Mouse (Mus musculus) myocyte (in vitro differentiated cells): ENCODE measurements around the gene Tnfrsf13c. TPM values are rescaled to one million over a fixed set of nuclear protein-coding genes. Genes with fewer than 3 reads are reported as not detected.

Source experiments
- H3K27me3 ChIP-seq: one replicate; pipeline ENCODE4 v1.6.1; 2011; ENCODE audit not compliant: control insufficient read depth, insufficient read depth, insufficient read length
- H3K36me3 ChIP-seq: one replicate; pipeline ENCODE4 v1.6.1; 2011; ENCODE audit not compliant: control insufficient read depth, insufficient read depth
- H3K4me2 ChIP-seq: one replicate; pipeline ENCODE4 v1.6.1; 2011; ENCODE audit warnings: low read depth, control low read depth
- H3K4me3 ChIP-seq: one replicate; pipeline ENCODE4 v1.5.1; 2011; ENCODE audit warnings: mild to moderate bottlenecking, control low read depth, moderate library complexity
- H3K79me2 ChIP-seq: one replicate; pipeline ENCODE4 v1.6.1; 2011; ENCODE audit not compliant: control insufficient read depth, insufficient read depth
- H3ac ChIP-seq: one replicate; pipeline ENCODE4 v1.6.1; 2011; ENCODE audit not compliant: control insufficient read depth, insufficient read length
- CEBPB ChIP-seq: IDR thresholded peaks from 2 replicates; pipeline ENCODE4 v1.6.1; 2011; ENCODE audit warnings: mild to moderate bottlenecking, moderate library complexity; ENCODE audit not compliant: poor library complexity, insufficient read depth, severe bottlenecking
- E2F4 ChIP-seq: IDR thresholded peaks from one replicate; pipeline ENCODE4 v1.6.1; 2011; ENCODE audit warnings: mild to moderate bottlenecking, control low read depth, moderate library complexity; ENCODE audit not compliant: insufficient read depth
- MAX ChIP-seq: IDR thresholded peaks from one replicate; pipeline ENCODE4 v1.6.1; 2011; ENCODE audit warnings: low read depth, mild to moderate bottlenecking, control low read depth
- MYOD1 ChIP-seq, 3 experiments: IDR thresholded peaks; one replicate each; pipeline ENCODE4 v1.6.1; 2011; ENCODE audit warnings: control low read depth in 2 of 3, low read depth in 2 of 3, mild to moderate bottlenecking in 2 of 3, moderate library complexity in 1 of 3; ENCODE audit not compliant: insufficient read length in 2 of 3, control insufficient read depth in 1 of 3
- MYOG ChIP-seq, 3 experiments: IDR thresholded peaks; one replicate each; pipeline ENCODE4 v1.6.1; 2011; ENCODE audit warnings: control low read depth in 2 of 3, low read depth in 2 of 3, mild to moderate bottlenecking in 2 of 3; ENCODE audit not compliant: insufficient read length in 2 of 3, control insufficient read depth in 1 of 3, insufficient read depth in 1 of 3
- POLR2A ChIP-seq: IDR thresholded peaks from one replicate; pipeline ENCODE4 v1.6.1; 2011; ENCODE audit warnings: low read depth, mild to moderate bottlenecking, control low read depth, moderate library complexity; ENCODE audit not compliant: insufficient read length
- POLR2AphosphoS2 ChIP-seq: IDR thresholded peaks from one replicate; pipeline ENCODE4 v1.6.1; 2011; ENCODE audit warnings: low read depth, control low read depth; ENCODE audit not compliant: insufficient read length
- REST ChIP-seq: IDR thresholded peaks from one replicate; pipeline ENCODE4 v1.6.1; 2011; ENCODE audit warnings: mild to moderate bottlenecking, control low read depth, moderate library complexity; ENCODE audit not compliant: insufficient read depth, insufficient read length
- SRF ChIP-seq: IDR thresholded peaks from one replicate; pipeline ENCODE4 v1.6.1; 2011; ENCODE audit warnings: low read depth; ENCODE audit not compliant: control insufficient read depth, insufficient read length
- TCF12 ChIP-seq: IDR thresholded peaks from one replicate; pipeline ENCODE4 v1.6.1; 2011; ENCODE audit warnings: mild to moderate bottlenecking, control low read depth; ENCODE audit not compliant: poor library complexity, insufficient read depth, severe bottlenecking
- TCF3 ChIP-seq: IDR thresholded peaks from one replicate; pipeline ENCODE4 v1.6.1; 2011; ENCODE audit warnings: low read depth, control low read depth; ENCODE audit not compliant: insufficient read length
- USF1 ChIP-seq: IDR thresholded peaks from one replicate; pipeline ENCODE4 v1.6.1; 2011; ENCODE audit warnings: low read depth, mild to moderate bottlenecking, control low read depth, moderate library complexity
- polyA plus RNA-seq: library from polyadenylated mRNA; unstranded; fragments of >200 nt; fragmentation: generic; extraction: Trizol; gene quantifications from one replicate; pipeline ENCODE4 v1.2.1, GENCODE M21; 2012; ENCODE audit warnings: missing spikeins

Tnfrsf13c gene
- polyA plus RNA-seq, 1 experiment = 0.14 TPM

DNA sequence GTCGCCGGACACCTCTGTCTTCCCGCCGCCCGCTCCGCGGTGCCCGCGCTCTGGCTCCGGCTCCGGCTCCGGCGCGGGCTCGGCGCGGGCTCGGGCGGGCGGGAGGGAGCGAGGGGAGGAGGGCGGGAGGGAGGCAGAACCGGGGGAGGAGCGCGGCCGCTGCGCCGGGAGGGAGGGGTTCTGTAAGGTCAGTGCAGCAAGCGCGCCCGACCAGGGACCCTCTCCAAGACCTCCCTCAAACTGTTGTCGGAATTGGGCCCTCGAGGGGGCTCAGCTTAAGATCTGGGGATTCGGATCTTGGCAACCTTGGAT is 11.5 kb downstream of the Tnfrsf13c start, which contains the start of gene Shisa8:
Gene Shisa8 (minus strand): TSS at position 64 of the 312 bp plus-strand sequence.
- Histone ChIP-seq H3K36me3 (no peaks in the 10 kb centered on the region), H3ac (no peak within 1 kb of the TSS), H3K27me3 (peaks cover 23% of the 10 kb centered on the region), H3K4me3 (no peak within 1 kb of the TSS), H3K79me2 (no peaks in the 10 kb centered on the region), H3K4me2 (no peak within 1 kb of the TSS)
- TF ChIP-seq MYOG (IDR thresholded peaks at IDR 0.05; ENCODE audit: control insufficient read depth in 1 of 3, insufficient read depth in 1 of 3, insufficient read length in 2 of 3, low read depth in 2 of 3) (no peak), MYOD1 (IDR thresholded peaks at IDR 0.05; ENCODE audit: control insufficient read depth in 1 of 3, insufficient read length in 2 of 3, low read depth in 2 of 3) (no peak), TCF12 (no peak), POLR2A (no peak), POLR2AphosphoS2 (no peak), REST (no peak), E2F4 (no peak), USF1 (no peak), SRF (no peak), TCF3 (no peak), MAX (no peak), CEBPB (no peak)

DNA sequence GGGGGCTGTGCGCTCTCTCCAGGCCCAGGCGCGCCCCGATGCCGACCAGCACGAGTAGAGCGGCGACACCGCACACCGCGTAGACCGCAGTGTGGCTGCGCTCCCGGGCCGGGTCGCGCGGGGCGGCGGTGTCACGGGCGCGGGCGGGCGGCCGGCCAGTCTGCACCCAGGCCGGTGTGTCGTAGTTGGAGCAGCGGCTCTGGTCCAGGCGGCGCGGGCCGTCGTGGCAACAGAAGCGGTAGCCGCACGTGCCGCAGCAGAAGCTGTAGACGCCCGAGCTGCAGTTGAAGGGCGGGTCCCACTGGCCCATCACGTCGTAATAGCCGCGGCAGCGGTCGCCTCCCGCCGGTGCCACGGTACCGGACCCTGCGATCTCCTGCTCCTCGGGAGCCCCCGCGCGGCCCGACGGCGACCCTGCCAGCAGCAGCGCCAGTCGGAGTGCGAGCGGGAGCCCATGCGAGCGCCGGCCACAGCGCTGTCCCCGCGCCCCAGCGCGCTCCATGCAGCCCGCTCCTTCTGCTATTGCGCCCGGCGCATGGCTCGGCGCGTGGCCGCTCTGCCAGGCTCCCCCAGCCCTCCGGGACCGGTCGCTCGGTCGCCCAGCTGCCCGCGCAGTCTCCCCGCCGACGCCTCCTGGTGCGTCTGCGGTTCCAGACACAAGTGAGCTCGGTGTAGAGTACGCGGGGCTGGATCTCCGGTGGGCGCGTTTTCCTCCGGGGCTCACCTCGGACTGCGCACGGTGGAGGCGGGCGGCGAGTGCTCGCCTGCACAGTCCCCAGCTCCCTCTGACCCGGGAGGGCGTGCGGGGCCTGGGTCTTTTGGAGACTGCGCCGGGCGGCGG is 12.0 kb downstream of the Tnfrsf13c start:
- Histone ChIP-seq H3K79me2 (no peaks in the 10 kb centered on the region), H3K36me3 (no peaks in the 10 kb centered on the region), H3ac (no peak overlapping the region), H3K27me3 (peaks cover 23% of the 10 kb centered on the region), H3K4me3 (no peak overlapping the region), H3K4me2 (no peak overlapping the region)
- TF ChIP-seq POLR2A (peak; percentile 27), MYOD1 (IDR thresholded peaks at IDR 0.05; ENCODE audit: control insufficient read depth in 1 of 3, insufficient read length in 2 of 3, low read depth in 2 of 3) (no peak)

DNA sequence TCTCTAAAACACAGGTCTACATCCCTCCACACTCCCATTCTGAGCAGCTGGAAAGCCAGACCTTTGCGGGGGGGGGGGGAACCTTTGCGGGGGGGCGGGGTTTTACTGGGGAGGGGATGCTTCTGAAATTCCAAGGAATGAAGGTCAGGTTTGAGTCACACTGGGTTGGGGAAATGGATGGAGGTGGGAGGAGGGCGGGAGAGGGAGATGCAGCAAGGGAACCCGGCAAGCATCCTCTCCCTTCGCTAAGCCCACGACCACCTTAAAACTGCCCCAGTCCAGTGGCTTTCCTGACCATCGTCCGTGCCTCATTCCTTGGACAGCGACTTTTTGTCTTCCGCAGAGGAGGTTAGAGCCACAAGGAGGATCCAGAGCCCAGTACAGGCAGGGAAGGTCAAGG is 12.9 kb downstream of the Tnfrsf13c start:
- H3ac ChIP-seq = no peak overlapping the region
- H3K36me3 ChIP-seq = no peaks in the 10 kb centered on the region
- no peaks in the 10 kb centered on the region for H3K79me2 ChIP-seq
- H3K4me3 ChIP-seq = no peak overlapping the region
- H3K27me3 ChIP-seq = peaks cover 23% of the 10 kb centered on the region
- peak; percentile 54 for TF ChIP-seq POLR2AphosphoS2
- TF ChIP-seq E2F4 = no peak
- no peak for TF ChIP-seq TCF12
- no peak overlapping the region for H3K4me2 ChIP-seq

DNA sequence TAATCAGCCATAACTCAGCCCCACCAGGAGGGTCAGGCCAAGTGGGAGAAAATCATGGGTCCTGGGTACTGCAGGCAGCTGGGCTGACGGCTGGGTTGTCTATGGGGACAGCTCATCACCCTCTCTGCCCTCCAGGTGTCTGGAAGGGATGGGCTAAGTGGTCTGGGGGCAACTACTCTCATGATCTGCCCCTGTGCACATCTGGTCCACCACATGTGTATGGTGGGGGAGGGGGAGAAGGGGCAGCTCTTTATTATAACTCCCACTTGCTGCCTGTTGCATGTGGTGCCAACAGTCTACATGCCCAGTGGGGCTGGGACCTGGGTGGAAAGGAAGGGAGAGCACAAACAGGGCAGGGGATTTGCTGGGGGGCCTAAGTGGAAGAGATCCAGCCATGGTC is 13.4 kb downstream of the Tnfrsf13c start:
- TF ChIP-seq MYOG (IDR thresholded peaks at IDR 0.05; ENCODE audit: control insufficient read depth in 1 of 3, insufficient read depth in 1 of 3, insufficient read length in 2 of 3, low read depth in 2 of 3) (no peak), POLR2AphosphoS2 (peak; percentile 41), POLR2A (no peak), MYOD1 (IDR thresholded peaks at IDR 0.05; ENCODE audit: control insufficient read depth in 1 of 3, insufficient read length in 2 of 3, low read depth in 2 of 3) (no peak), E2F4 (no peak)
- Histone ChIP-seq H3K27me3 (peaks cover 23% of the 10 kb centered on the region), H3K4me2 (no peak overlapping the region), H3ac (no peak overlapping the region), H3K79me2 (no peaks in the 10 kb centered on the region), H3K36me3 (peaks cover under 1% of the 10 kb centered on the region), H3K4me3 (no peak overlapping the region)

DNA sequence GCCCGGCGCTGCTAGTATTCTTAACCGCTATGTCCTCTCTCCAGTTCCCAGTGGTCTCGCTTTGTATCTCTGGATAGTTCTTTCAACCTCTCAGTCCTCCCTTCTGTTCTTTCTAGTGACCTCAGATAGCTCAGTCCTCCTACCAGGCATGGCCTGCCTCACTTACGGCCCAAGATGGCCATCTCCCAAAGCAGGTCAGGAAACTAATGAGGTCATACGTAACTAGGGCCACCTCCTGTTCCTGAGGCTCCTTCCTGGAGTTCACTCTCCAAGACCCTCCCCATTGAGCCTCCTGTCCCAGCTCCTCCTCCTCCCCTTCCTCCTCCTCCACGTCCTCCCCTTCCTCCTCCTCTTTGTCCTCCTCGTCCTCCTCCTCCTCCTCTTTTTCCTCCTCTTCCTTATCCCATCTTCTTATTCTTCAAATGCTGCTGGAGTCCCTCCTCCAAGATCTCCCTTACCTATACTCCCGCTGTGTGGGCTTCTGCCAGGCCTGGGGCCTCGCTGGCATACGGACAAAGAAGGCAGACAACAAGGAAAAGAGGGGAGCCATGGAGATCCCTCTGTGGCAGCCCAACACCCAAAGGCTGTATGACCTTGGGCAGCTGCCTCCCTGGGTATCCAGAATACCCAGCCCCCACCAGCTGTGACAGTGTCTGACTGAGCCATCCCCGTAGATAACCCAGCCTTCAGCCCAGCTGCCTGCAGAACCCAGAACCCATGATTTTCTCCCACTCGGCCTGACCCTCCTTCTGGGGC is 14.7 kb downstream of the Tnfrsf13c start:
- H3K79me2 ChIP-seq = no peaks in the 10 kb centered on the region
- H3K36me3 ChIP-seq = peaks cover 9% of the 10 kb centered on the region
- no peak overlapping the region for H3ac ChIP-seq
- TF ChIP-seq MAX (no peak), E2F4 (no peak), SRF (no peak), TCF12 (no peak)
- no peak overlapping the region for H3K4me3 ChIP-seq
- H3K4me2 ChIP-seq = no peak overlapping the region
- H3K27me3 ChIP-seq = peaks cover 23% of the 10 kb centered on the region
